Mouse (Mus musculus): ENCODE measurements around the gene Tlr4.

Tlr4 gene

GRCm38 (mm10) chr4:66827463-66828162 is at the start of gene Tlr4:
Tlr4 (plus strand) TSS chr4:66827584.
- DNase-seq (ENCODE audit: low read depth, low spot score), result no peak

GRCm38 (mm10) chr4:66794283-66794682 is 33.1 kb upstream of the Tlr4 start:
- no peak for DNase-seq (ENCODE audit: low read depth, low spot score)

GRCm38 (mm10) chr4:66796683-66797082 is 30.7 kb upstream of the Tlr4 start:
- no peak for DNase-seq (ENCODE audit: low read depth, low spot score)

- DNase-seq (ENCODE audit: low read depth, low spot score), result no peak
These were observed 22.7 kb upstream of the Tlr4 start for GRCm38 (mm10) chr4:66804552-66805301.

GRCm38 (mm10) chr4:66805747-66806146 is 21.6 kb upstream of the Tlr4 start:
- DNase-seq (ENCODE audit: low read depth, low spot score), result no peak

GRCm38 (mm10) chr4:66816364-66817026 is 10.9 kb upstream of the Tlr4 start:
- no peak for DNase-seq (ENCODE audit: low read depth, low spot score)

- DNase-seq (ENCODE audit: low read depth, low spot score), result no peak
These were observed 6.2 kb upstream of the Tlr4 start for GRCm38 (mm10) chr4:66821171-66821570.

GRCm38 (mm10) chr4:66821764-66822163 is 5.6 kb upstream of the Tlr4 start:
- no peak for DNase-seq (ENCODE audit: low read depth, low spot score)

GRCm38 (mm10) chr4:66828163-66828668 is 832 bp downstream of the Tlr4 start:
- DNase-seq (ENCODE audit: low read depth, low spot score), result no peak

- DNase-seq (ENCODE audit: low read depth, low spot score), result no peak
These were observed 1.3 kb downstream of the Tlr4 start for GRCm38 (mm10) chr4:66828686-66829085.

- no peak for DNase-seq (ENCODE audit: low read depth, low spot score)
These were observed 10.7 kb downstream of the Tlr4 start for GRCm38 (mm10) chr4:66838071-66838470.

- no peak for DNase-seq (ENCODE audit: low read depth, low spot score)
These were observed 15.9 kb downstream of the Tlr4 start for GRCm38 (mm10) chr4:66843255-66843654.

GRCm38 (mm10) chr4:66852011-66852410 is 24.6 kb downstream of the Tlr4 start:
- no peak for DNase-seq (ENCODE audit: low read depth, low spot score)

GRCm38 (mm10) chr4:66856992-66857391 is 29.6 kb downstream of the Tlr4 start:
- DNase-seq (ENCODE audit: low read depth, low spot score), result no peak

GRCm38 (mm10) chr4:66869919-66870318 is 42.5 kb downstream of the Tlr4 start:
- no peak for DNase-seq (ENCODE audit: low read depth, low spot score)

GRCm38 (mm10) chr4:66872026-66872425 is 44.6 kb downstream of the Tlr4 start:
- DNase-seq (ENCODE audit: low read depth, low spot score), result no peak

GRCm38 (mm10) chr4:66873342-66873741 is 46.0 kb downstream of the Tlr4 start:
- no peak for DNase-seq (ENCODE audit: low read depth, low spot score)

- no peak for DNase-seq (ENCODE audit: low read depth, low spot score)
These were observed 48.4 kb downstream of the Tlr4 start for GRCm38 (mm10) chr4:66875751-66876150.

GRCm38 (mm10) chr4:66877609-66878008 is 50.2 kb downstream of the Tlr4 start:
- no peak for DNase-seq (ENCODE audit: low read depth, low spot score)

GRCm38 (mm10) chr4:66881496-66881895 is 54.1 kb downstream of the Tlr4 start:
- DNase-seq (ENCODE audit: low read depth, low spot score), result no peak

GRCm38 (mm10) chr4:66883264-66883663 is 55.9 kb downstream of the Tlr4 start:
- DNase-seq (ENCODE audit: low read depth, low spot score), result no peak

GRCm38 (mm10) chr4:66894547-66894946 is 67.2 kb downstream of the Tlr4 start:
- no peak for DNase-seq (ENCODE audit: low read depth, low spot score)

All from brain, embryonic 18.5 days (tissue).